ENCODE assay signal across 23 mouse cellular contexts in the genomic region with DNA sequence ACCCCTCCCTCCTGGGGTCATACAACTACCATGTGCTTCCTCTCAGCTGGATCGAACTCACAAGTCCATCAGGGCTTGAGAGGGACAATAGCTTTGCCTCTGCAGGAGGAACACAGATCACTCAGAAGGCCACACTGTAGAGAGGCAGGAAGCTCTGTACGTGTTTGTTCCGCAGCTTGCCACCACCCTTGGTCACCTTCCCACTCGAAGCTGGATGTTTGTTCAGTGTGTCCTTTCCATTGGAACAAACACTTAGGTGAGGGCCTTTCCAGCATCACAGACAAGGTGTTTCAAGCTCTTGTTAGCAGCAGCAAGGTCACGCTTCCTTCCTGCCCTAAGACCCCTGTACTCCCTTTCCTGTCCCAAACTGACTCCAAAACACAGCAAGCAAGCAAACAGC. TPM values are rescaled to one million over a fixed set of nuclear protein-coding genes. Genes with fewer than 3 reads are reported as not detected.
DNase-seq lines count a peak whose midpoint lies in the region; ATAC-seq and TF ChIP-seq lines count a peak whose summit lies in the region.
"Had no signal": no experiment of that assay in that cellular context is flagged by ENCODE, and none has a peak within 500 bp of the region (broad histone marks: within the 10 kb centered on the region; RNA-seq: fewer than 3 reads in every experiment).

No protein-coding gene starts in this region.

- ATAC-seq in intestine, embryonic 16.5 days, result 0 out of 2 replicates have a peak, but pooled peaks have one; percentile 29
- ATAC-seq in intestine, postnatal 0 days, result no peak
- ATAC-seq in stomach, embryonic 16.5 days (ENCODE audit: insufficient read depth, low FRiP score), result peak; percentile 48
- ATAC-seq in midbrain, embryonic 13.5 days, result no peak
- ATAC-seq: forebrain, embryonic 13.5 days; midbrain, embryonic 16.5 days; Patski had no signal

- H3K9me3 ChIP-seq in intestine, embryonic 16.5 days (ENCODE audit: control insufficient read depth, low read length), result no peaks in the 10 kb centered on the region
- no peaks in the 10 kb centered on the region for H3K9me3 ChIP-seq in intestine, postnatal 0 days (ENCODE audit: control insufficient read depth)
- no peaks in the 10 kb centered on the region for H3K9me3 ChIP-seq in stomach, embryonic 16.5 days (replicated peaks; ENCODE audit: control insufficient read depth, low read length)
- no peaks in the 10 kb centered on the region for H3K9me3 ChIP-seq in midbrain, embryonic 13.5 days
- H3K9me3 ChIP-seq: forebrain, embryonic 13.5 days; heart, embryonic 12.5 days; hindbrain, embryonic 13.5 days; liver, embryonic 13.5 days had no signal

- TF ChIP-seq CTCF in intestine, postnatal 0 days (IDR thresholded peaks at IDR 0.05; ENCODE audit: low read depth), result no peak

- H3K9ac ChIP-seq in intestine, embryonic 16.5 days (ENCODE audit: low read depth, low read length), result no peak overlapping the region
- H3K9ac ChIP-seq in intestine, postnatal 0 days (ENCODE audit: low read depth, low read length), result no peak overlapping the region
- no peak overlapping the region for H3K9ac ChIP-seq in stomach, embryonic 16.5 days (ENCODE audit: low read length)
- no peak overlapping the region for H3K9ac ChIP-seq in midbrain, embryonic 13.5 days (replicated peaks)
- H3K9ac ChIP-seq: forebrain, embryonic 13.5 days; heart, embryonic 12.5 days; hindbrain, embryonic 13.5 days; liver, embryonic 13.5 days had no signal

- DNase-seq in lung, adult 18-20 months, result peak; percentile 75 to 88
- no peak for DNase-seq in lung, postnatal 10 days
- peak; percentile 40 for DNase-seq in lung, postnatal 14 days
- no peak for DNase-seq in gastrocnemius, postnatal 4 days (ENCODE audit: low spot score in 2 of 2)
- DNase-seq: adrenal gland, postnatal 10 days; cerebellum, adult 8-10 months; cerebellum, postnatal 25 days; gastrocnemius, postnatal 10 days; heart, postnatal 4 days; kidney, adult 11 months; kidney, postnatal 25 days; liver, embryonic 13.5 days; right cerebral cortex, adult 18-20 months; thymus, postnatal 25 days had no signal

- no peak overlapping the region for H3K27ac ChIP-seq in intestine, embryonic 16.5 days (ENCODE audit: low read length)
- no peak overlapping the region for H3K27ac ChIP-seq in intestine, postnatal 0 days (ENCODE audit: low read depth, low read length)
- peak overlapping the region; percentile 54 for H3K27ac ChIP-seq in stomach, embryonic 16.5 days (ENCODE audit: low read length)
- no peak overlapping the region for H3K27ac ChIP-seq in midbrain, embryonic 13.5 days
- H3K27ac ChIP-seq: forebrain, embryonic 13.5 days; hindbrain, embryonic 13.5 days; liver, embryonic 13.5 days had no signal

- H3K36me3 ChIP-seq in intestine, embryonic 16.5 days (ENCODE audit: control insufficient read depth, insufficient read depth, low read length), result no peaks in the 10 kb centered on the region
- no peaks in the 10 kb centered on the region for H3K36me3 ChIP-seq in intestine, postnatal 0 days (ENCODE audit: control insufficient read depth, insufficient read depth)
- no peaks in the 10 kb centered on the region for H3K36me3 ChIP-seq in stomach, embryonic 16.5 days (ENCODE audit: control insufficient read depth, insufficient read depth, low read length)
- H3K36me3 ChIP-seq in midbrain, embryonic 13.5 days, result no peaks in the 10 kb centered on the region
- H3K36me3 ChIP-seq: heart, embryonic 12.5 days; hindbrain, embryonic 13.5 days; liver, embryonic 13.5 days had no signal

- no peaks in the 10 kb centered on the region for H3K27me3 ChIP-seq in intestine, embryonic 16.5 days (replicated peaks; ENCODE audit: control insufficient read depth, insufficient read depth, low read length)
- H3K27me3 ChIP-seq in intestine, postnatal 0 days (replicated peaks; ENCODE audit: control insufficient read depth, insufficient read depth, low read length), result no peaks in the 10 kb centered on the region
- no peaks in the 10 kb centered on the region for H3K27me3 ChIP-seq in stomach, embryonic 16.5 days (ENCODE audit: control insufficient read depth, insufficient read depth, low read length)
- H3K27me3 ChIP-seq in midbrain, embryonic 13.5 days, result no peaks in the 10 kb centered on the region
- H3K27me3 ChIP-seq: forebrain, embryonic 13.5 days; hindbrain, embryonic 13.5 days; liver, embryonic 13.5 days; Patski had no signal

- H3K4me2 ChIP-seq in intestine, embryonic 16.5 days (ENCODE audit: low read depth, low read length), result no peak overlapping the region
- no peak overlapping the region for H3K4me2 ChIP-seq in intestine, postnatal 0 days (replicated peaks; ENCODE audit: low read depth)
- H3K4me2 ChIP-seq in stomach, embryonic 16.5 days (ENCODE audit: low read depth, low read length), result no peak overlapping the region
- H3K4me2 ChIP-seq in midbrain, embryonic 13.5 days (replicated peaks), result no peak overlapping the region
- H3K4me2 ChIP-seq: forebrain, embryonic 13.5 days; heart, embryonic 12.5 days; hindbrain, embryonic 13.5 days; liver, embryonic 13.5 days had no signal

- peaks cover 20% of the 10 kb centered on the region for H3K4me1 ChIP-seq in intestine, embryonic 16.5 days (ENCODE audit: control insufficient read depth, insufficient read depth, low read length)
- H3K4me1 ChIP-seq in intestine, postnatal 0 days (replicated peaks; ENCODE audit: control insufficient read depth, insufficient read depth, low read length), result peaks cover 5% of the 10 kb centered on the region; the same call in 1 of the 2 replicates
- peaks cover 33% of the 10 kb centered on the region for H3K4me1 ChIP-seq in stomach, embryonic 16.5 days (ENCODE audit: control insufficient read depth, insufficient read depth, low read length)
- no peaks in the 10 kb centered on the region for H3K4me1 ChIP-seq in midbrain, embryonic 13.5 days (replicated peaks)

- WGBS in intestine, embryonic 16.5 days, result 72% methylated on average over 5 of the region's 5 CpGs
- WGBS in intestine, postnatal 0 days, result 71% methylated on average over 5 of the region's 5 CpGs
- WGBS in stomach, embryonic 16.5 days, result 62% methylated on average over 5 of the region's 5 CpGs
- WGBS in midbrain, embryonic 13.5 days, result 82% methylated on average over 5 of the region's 5 CpGs

- H3K4me3 ChIP-seq in intestine, embryonic 16.5 days (ENCODE audit: low read length), result no peak overlapping the region
- H3K4me3 ChIP-seq in intestine, postnatal 0 days (ENCODE audit: low read depth, low read length), result no peak overlapping the region
- no peak overlapping the region for H3K4me3 ChIP-seq in stomach, embryonic 16.5 days (replicated peaks; ENCODE audit: low read length)
- H3K4me3 ChIP-seq in midbrain, embryonic 13.5 days (replicated peaks), result no peak overlapping the region
- H3K4me3 ChIP-seq: forebrain, embryonic 13.5 days; heart, embryonic 12.5 days; hindbrain, embryonic 13.5 days; liver, embryonic 13.5 days had no signal

RNA-seq across cellular contexts. Expression of a gene that starts 30.6 kb away (rescaled TPM):
- polyA plus RNA-seq in intestine, embryonic 16.5 days (2015; fragmentation: Nextera tagmentation; extraction: Ambion mirVana), result 53.0 and 54.1 TPM in 2 replicates
- 38.3 and 42.7 TPM in 2 replicates for polyA plus RNA-seq in intestine, postnatal 0 days (2015; fragmentation: Nextera tagmentation; extraction: Ambion mirVana)
- 42.5 and 43.7 TPM in 2 replicates for polyA plus RNA-seq in stomach, embryonic 16.5 days (2015; fragmentation: Nextera tagmentation; extraction: Ambion mirVana)
- total RNA-seq in gastrocnemius, postnatal 4 days (2021), result 10 to 100 TPM; 19.7 to 23.8 TPM
- 74.5 and 76.9 TPM in 2 replicates for polyA plus RNA-seq in midbrain, embryonic 13.5 days (2015; fragmentation: Nextera tagmentation; extraction: Ambion mirVana)

Comparison
In these comparisons a context has a peak if more than half of its experiments do, and no peak if none do; other contexts are left out.
1. ATAC-seq: peak in intestine, embryonic 16.5 days (single experiment) and stomach, embryonic 16.5 days (single experiment); none in intestine, postnatal 0 days (single experiment) and midbrain, embryonic 13.5 days (single experiment).
2. DNase-seq: peak in lung, adult 18-20 months (2 of 2) and lung, postnatal 14 days (single experiment); none in lung, postnatal 10 days (single experiment) and gastrocnemius, postnatal 4 days (0 of 2).